Mouse (Mus musculus) hindbrain, embryonic 13.5 days (tissue): ENCODE results near the gene Focad. TPM values are rescaled to one million over a fixed set of nuclear protein-coding genes. Genes with fewer than 3 reads are reported as not detected.

Experiments used
- ATAC-seq: fragments of 200-750 bp; cut with Nextera tagmentation; 2 replicates; pipeline ENCODE4 v1.8.0; 2017; ENCODE audit warnings: moderate TSS enrichment; ENCODE audit not compliant: low FRiP score
- H3K27ac ChIP-seq: fragments of 300-500 bp; sonication (generic); 2 replicates; pipeline ENCODE4 v1.5.1; 2015; ENCODE audit warnings: inconsistent platforms, mild to moderate bottlenecking, moderate library complexity
- H3K27me3 ChIP-seq: fragments of 300-500 bp; sonication (generic); 2 replicates; pipeline ENCODE4 v1.6.1; 2015; ENCODE audit warnings: mild to moderate bottlenecking, inconsistent platforms
- H3K36me3 ChIP-seq: fragments of 300-500 bp; sonication (generic); 2 replicates; pipeline ENCODE4 v1.6.1; 2015; ENCODE audit warnings: mild to moderate bottlenecking, inconsistent platforms
- H3K4me1 ChIP-seq: fragments of 300-500 bp; sonication (generic); replicated peaks from 2 replicates; pipeline ENCODE4 v1.6.1; 2015; ENCODE audit warnings: inconsistent platforms
- H3K4me2 ChIP-seq: fragments of 300-500 bp; sonication (generic); 2 replicates; pipeline ENCODE4 v1.6.1; 2015; ENCODE audit warnings: inconsistent platforms, mild to moderate bottlenecking, moderate library complexity
- H3K4me3 ChIP-seq: fragments of 300-500 bp; sonication (generic); 2 replicates; pipeline ENCODE4 v1.5.1; 2015; ENCODE audit warnings: mild to moderate bottlenecking, inconsistent platforms
- H3K9ac ChIP-seq: fragments of 300-500 bp; sonication (generic); 2 replicates; pipeline ENCODE4 v1.6.1; 2015; ENCODE audit warnings: mild to moderate bottlenecking, inconsistent platforms
- H3K9me3 ChIP-seq: fragments of 300-500 bp; sonication (generic); 2 replicates; pipeline ENCODE4 v1.6.1; 2016; ENCODE audit warnings: inconsistent platforms
- WGBS: fragments of 180-500 bp; shearing (Covaris S2); methylation state at CpG from one replicate; pipeline ENCODE4 v1.1.7; 2015; 5-methylcytosine and 5-hydroxymethylcytosine counted together
- polyA plus RNA-seq: library from polyadenylated mRNA; unstranded; fragments of >200 nt; fragmentation: Nextera tagmentation; extraction: Ambion mirVana; gene quantifications from 2 replicates; pipeline ENCODE4 v1.2.1, GENCODE M21; 2015

Focad gene
- polyA plus RNA-seq, 1 experiment from 2014 or later: 11.2 TPM

DNA sequence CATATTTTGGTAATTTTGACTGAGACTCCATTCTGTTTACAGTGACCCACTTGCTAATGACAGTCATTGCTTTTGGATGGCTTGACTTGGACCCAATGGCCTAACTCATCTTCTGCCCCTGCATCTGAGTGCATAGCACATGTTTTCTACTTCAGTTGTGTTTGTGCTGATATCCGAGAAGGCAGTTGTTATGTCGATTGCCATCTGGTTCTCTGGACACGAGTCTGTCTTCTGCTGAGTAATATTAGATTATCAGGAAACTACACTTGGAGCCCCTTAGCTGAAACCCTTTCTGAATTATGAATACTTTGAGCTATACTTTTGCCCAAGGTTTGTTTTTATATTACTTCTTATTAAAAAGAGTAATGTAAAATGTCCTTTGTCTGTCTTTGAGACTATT is 22.9 kb downstream of the Focad start:
- H3K4me1 ChIP-seq: no peaks in the 10 kb centered on the region
- H3K27me3 ChIP-seq: no peaks in the 10 kb centered on the region
- WGBS: 84% methylated on average over 3 of the region's 3 CpGs
- no peak for ATAC-seq
- H3K27ac ChIP-seq: no peak overlapping the region
- no peaks in the 10 kb centered on the region for H3K9me3 ChIP-seq
- H3K9ac ChIP-seq: no peak overlapping the region
- no peak overlapping the region for H3K4me3 ChIP-seq
- no peaks in the 10 kb centered on the region for H3K36me3 ChIP-seq
- no peak overlapping the region for H3K4me2 ChIP-seq

DNA sequence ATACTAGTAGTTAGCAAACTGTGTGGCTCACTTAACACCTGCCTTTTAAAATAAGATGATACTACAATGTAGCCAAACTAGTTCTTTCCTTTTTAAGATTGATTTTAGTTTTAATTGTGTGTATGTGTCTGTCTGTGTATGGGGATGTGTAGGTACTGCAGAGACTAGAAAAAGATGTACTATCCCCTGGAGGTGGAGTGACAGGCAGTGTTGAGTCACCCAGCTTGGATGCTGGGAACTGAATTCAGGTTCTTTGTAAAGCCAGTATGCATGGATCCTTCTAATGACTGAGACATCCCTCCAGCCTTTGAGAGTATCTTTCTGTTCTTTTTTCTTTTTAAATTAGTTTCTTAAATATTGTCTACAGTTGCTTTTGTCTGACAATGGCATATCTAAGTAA is 23.5 kb downstream of the Focad start:
- Histone ChIP-seq H3K27ac (no peak overlapping the region), H3K9me3 (no peaks in the 10 kb centered on the region), H3K4me3 (no peak overlapping the region), H3K36me3 (no peaks in the 10 kb centered on the region), H3K9ac (no peak overlapping the region), H3K27me3 (no peaks in the 10 kb centered on the region), H3K4me2 (no peak overlapping the region), H3K4me1 (no peaks in the 10 kb centered on the region)
- no peak for ATAC-seq

DNA sequence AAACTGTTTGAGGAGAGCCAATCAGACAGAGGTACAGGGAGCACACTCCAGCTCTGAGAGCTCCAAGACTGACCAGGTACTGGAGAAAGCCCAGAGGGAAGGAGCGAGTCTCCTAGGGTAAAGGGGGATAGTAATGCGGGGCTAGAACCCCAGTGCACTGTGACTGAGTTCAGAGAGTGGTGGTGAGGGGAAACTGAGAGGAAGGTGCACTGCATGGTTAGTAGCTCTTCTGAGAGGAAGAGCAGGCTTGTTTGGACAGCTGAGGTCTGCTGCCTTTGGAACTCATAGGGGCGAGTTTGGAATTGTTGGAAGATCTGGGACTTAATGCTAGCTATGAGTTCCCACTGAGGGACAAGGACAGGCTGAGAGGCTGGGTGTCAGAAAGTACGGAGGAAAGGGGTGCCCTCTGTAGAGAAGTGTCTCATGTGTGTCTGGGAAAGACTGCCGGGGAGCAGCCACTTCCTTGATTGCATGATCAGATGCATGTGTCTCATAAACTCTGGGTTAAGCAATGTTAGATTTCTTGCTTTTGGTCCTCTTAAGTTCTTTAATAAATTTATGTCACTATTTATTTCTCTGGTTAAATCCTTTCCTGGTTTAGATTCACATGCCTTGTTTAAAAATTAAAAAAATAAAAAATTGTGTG is 24.4 kb downstream of the Focad start:
- Histone ChIP-seq H3K4me2 (no peak overlapping the region), H3K4me3 (no peak overlapping the region), H3K27me3 (no peaks in the 10 kb centered on the region), H3K9ac (no peak overlapping the region), H3K4me1 (no peaks in the 10 kb centered on the region), H3K9me3 (no peaks in the 10 kb centered on the region), H3K27ac (no peak overlapping the region), H3K36me3 (no peaks in the 10 kb centered on the region)
- ATAC-seq: no peak
- WGBS: 82% methylated on average over 5 of the region's 5 CpGs

DNA sequence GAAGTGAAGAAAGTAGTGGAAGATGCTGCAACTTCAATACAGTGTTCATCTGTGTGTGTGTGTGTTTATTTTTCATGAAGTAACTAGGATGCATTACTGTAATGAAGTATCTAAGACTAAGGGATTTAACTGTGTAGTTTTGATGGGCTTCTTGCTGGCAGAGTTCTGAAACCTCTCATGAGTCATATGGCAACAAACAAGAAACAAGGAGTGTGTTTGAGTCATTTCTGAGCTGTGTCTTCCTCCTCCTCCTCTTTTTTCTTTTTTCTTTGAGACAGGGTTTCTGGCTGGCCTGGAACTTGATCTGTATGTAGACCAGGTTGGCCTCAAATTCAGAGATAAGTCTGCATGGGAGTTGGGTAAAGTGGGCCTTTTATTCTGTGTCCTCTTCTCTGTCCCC is 25.7 kb downstream of the Focad start:
- ATAC-seq: no peak
- no peaks in the 10 kb centered on the region for H3K9me3 ChIP-seq

DNA sequence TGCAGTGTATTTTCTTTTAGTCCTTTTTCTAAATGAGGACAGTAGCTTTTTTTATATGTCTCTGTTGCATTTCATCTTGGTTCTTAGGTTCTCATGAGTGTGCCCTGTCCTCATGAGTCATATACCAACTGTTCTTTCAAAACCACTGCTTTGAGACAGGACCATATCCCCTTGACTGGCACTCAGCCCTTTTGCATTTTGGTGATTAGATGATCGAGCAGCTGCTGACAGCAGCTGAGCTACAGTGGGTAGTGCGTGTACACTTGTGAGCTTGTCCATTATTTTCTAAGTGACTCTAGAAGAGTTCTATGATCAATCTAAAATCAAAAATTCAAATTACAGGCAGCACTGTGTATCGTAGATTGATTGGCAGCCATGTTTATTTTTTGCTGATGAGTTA is 28.0 kb downstream of the Focad start:
- Histone ChIP-seq H3K4me1 (no peaks in the 10 kb centered on the region; the same call in 1 of the 2 replicates), H3K4me3 (no peak overlapping the region), H3K9me3 (no peaks in the 10 kb centered on the region), H3K27ac (no peak overlapping the region), H3K4me2 (no peak overlapping the region), H3K36me3 (no peaks in the 10 kb centered on the region), H3K27me3 (no peaks in the 10 kb centered on the region), H3K9ac (no peak overlapping the region)
- 90% methylated on average over 3 of the region's 3 CpGs for WGBS
- ATAC-seq: no peak

More for the DNA sequence above, 25.7 kb downstream of the Focad start:
- H3K4me1 ChIP-seq: no peaks in the 10 kb centered on the region; the same call in 1 of the 2 replicates
- H3K9ac ChIP-seq: no peak overlapping the region
- H3K4me3 ChIP-seq: no peak overlapping the region
- H3K4me2 ChIP-seq: no peak overlapping the region
- H3K27ac ChIP-seq: no peak overlapping the region
- H3K27me3 ChIP-seq: no peaks in the 10 kb centered on the region
- no peaks in the 10 kb centered on the region for H3K36me3 ChIP-seq

DNA sequence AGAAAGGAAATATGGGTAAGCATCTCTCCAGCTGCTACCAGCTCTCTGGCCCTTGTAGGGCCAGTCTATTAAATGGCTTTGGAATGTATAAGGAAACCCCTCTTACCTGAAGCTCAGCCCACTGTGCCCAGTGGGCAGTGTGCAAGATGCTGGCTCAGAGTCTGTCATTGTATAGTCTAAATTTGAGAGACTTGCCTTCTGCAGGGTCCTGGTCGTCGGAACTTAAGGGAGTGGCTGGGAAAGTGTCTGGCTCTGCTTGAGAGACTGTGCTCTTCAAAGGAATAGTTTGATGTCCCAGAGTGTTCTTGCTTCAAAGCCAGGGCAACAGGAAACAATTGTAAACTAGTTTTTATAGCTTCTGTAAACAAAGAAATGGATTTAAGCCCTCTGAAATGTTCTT is 41.5 kb downstream of the Focad start:
- no peaks in the 10 kb centered on the region for H3K9me3 ChIP-seq
- no peak for ATAC-seq
- no peaks in the 10 kb centered on the region for H3K27me3 ChIP-seq
- WGBS: 47% methylated on average over 2 of the region's 2 CpGs
- H3K9ac ChIP-seq: no peak overlapping the region
- H3K4me1 ChIP-seq: peaks cover 8% of the 10 kb centered on the region
- H3K4me2 ChIP-seq: no peak overlapping the region
- H3K27ac ChIP-seq: peak overlapping the region; percentile 60
- no peak overlapping the region for H3K4me3 ChIP-seq
- H3K36me3 ChIP-seq: no peaks in the 10 kb centered on the region

DNA sequence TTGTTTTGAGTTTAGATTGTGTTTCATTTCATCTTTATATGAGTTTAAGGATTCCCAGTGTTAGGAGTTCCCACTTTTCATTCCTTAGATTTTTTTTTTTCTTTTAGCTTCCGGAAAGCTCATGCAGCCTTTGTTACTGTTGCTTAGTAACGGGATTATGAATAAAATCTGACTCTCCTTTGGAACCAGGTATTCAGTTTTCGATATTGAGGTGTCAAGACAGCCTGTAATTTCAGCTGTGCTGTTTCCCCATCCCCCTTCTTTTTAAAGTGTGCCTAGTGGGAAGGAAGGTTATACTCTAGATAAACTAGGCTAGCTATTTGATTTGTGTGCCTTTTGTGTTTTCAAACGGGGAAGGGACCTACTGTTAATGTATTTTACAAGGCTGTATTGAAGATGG is 42.1 kb downstream of the Focad start:
- ATAC-seq: no peak
- Histone ChIP-seq H3K9ac (no peak overlapping the region), H3K27me3 (no peaks in the 10 kb centered on the region), H3K4me2 (no peak overlapping the region), H3K4me1 (peaks cover 8% of the 10 kb centered on the region), H3K36me3 (no peaks in the 10 kb centered on the region), H3K4me3 (no peak overlapping the region), H3K9me3 (no peaks in the 10 kb centered on the region), H3K27ac (no peak overlapping the region)
- WGBS: 48% methylated on average over 4 of the region's 4 CpGs

DNA sequence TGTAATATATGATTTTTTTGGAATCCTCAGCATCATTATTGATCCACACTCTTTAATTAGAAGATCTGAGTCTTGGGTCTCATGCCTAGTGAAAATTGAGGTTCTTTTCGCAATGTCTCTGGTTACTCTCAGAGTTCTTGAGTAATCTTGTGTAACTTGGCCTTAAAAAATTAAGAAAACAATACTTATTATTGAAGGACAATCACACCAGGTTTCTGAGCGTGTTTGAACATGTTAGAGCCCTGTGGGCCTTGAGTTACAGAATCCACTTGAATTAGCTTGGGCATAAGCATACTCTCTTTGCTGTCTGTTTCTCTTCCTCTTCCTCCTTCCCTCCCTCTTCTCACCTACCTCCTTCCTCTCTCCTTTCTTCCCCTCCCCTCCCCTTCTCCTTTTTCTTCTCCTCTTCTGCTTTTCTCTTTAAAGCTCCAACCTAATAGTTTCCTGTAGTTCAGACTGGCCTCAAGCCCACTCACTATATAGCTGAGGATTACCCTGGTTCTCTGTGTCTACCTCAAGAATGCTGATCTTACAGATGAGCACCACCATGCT is 44.0 kb downstream of the Focad start:
- Histone ChIP-seq H3K4me2 (no peak overlapping the region), H3K27ac (no peak overlapping the region), H3K27me3 (no peaks in the 10 kb centered on the region), H3K9ac (no peak overlapping the region), H3K4me3 (no peak overlapping the region), H3K4me1 (peaks cover 8% of the 10 kb centered on the region), H3K36me3 (no peaks in the 10 kb centered on the region), H3K9me3 (no peaks in the 10 kb centered on the region)
- WGBS: 96% methylated on average over 2 of the region's 2 CpGs
- no peak for ATAC-seq

DNA sequence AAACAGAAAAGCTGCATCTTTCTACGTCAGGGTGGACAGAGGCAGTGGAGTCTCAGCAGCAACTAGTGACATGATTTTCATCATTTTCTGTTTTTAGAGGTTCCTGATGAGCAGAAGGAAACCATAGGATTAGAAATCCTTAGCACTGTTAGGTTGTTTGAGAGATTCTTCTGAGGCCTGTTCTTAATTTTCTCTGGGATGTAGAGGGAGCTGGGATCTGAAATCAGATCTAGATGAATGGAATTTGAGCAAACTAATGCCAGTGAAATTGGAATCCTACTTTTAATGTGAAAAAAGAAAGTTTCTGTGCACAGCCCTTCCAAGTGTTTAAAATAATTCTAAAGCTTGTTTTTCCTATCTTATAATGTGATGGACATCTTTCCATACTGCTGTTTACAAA is 55.0 kb downstream of the Focad start:
- Histone ChIP-seq H3K9me3 (no peaks in the 10 kb centered on the region), H3K4me3 (no peak overlapping the region), H3K4me2 (no peak overlapping the region), H3K4me1 (no peaks in the 10 kb centered on the region), H3K27ac (no peak overlapping the region), H3K9ac (no peak overlapping the region), H3K27me3 (no peaks in the 10 kb centered on the region), H3K36me3 (no peaks in the 10 kb centered on the region)
- no peak for ATAC-seq
- WGBS: 81% methylated on average over 1 of the region's 1 CpGs

DNA sequence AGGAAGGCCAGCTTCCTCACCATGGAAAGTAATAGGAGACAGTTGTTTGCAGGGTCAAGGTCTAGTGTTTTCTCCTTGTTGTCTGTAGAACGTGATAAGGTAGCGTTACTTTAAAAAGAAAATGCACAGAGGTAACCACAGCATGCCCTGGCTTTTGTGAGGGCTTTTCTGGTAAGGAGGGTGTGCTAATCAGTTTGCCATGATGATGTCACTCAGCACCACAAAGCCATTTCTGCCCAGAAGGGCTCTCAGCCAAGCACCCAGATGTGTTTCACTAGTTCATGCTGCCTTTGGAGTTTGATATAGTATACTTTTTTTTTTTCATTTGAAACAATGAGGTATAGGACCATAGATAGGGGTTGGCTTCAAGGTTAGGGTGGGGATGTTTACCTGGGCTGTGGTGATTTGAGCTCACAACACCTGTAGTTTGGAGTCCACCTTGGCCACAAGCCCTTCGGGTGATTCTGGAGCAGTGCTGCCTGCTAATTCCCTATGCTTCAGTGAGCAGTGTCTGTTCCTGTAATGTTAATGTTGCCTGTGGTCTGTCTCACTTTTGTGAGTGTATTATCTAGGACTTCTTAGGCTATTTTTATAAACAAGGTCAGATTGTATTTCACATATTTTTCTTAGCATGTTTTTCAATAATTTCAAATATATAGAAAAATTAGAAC is 61.2 kb downstream of the Focad start:
- 77% methylated on average over 3 of the region's 3 CpGs for WGBS
- H3K4me1 ChIP-seq: peaks cover 13% of the 10 kb centered on the region
- H3K9me3 ChIP-seq: no peaks in the 10 kb centered on the region
- no peaks in the 10 kb centered on the region for H3K36me3 ChIP-seq
- H3K27ac ChIP-seq: no peak overlapping the region
- H3K4me2 ChIP-seq: no peak overlapping the region
- H3K9ac ChIP-seq: no peak overlapping the region
- H3K27me3 ChIP-seq: no peaks in the 10 kb centered on the region
- H3K4me3 ChIP-seq: no peak overlapping the region
- ATAC-seq: no peak

DNA sequence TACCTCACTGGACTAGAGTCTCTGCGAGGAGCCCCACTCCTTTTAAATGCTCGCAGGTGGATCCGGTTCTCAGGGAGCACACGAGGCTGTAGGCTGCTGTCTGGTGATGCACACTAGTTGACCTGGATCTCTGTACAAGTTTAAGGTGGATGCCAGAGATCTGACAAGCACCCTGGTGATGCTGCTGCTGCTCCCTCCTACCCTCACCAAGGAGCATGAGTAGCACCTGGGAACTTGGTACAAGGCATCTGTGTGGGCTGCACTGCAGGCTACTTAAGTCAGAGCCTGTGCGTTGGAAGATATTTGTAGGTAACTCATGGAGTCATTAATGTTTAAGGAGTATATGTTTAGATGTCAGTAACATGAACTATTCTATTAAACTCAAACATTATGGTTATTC is 62.5 kb downstream of the Focad start:
- peaks cover 13% of the 10 kb centered on the region for H3K4me1 ChIP-seq
- no peak overlapping the region for H3K27ac ChIP-seq
- peak; percentile 44; the same call in 1 of the 2 replicates for ATAC-seq
- no peak overlapping the region for H3K9ac ChIP-seq
- H3K27me3 ChIP-seq: no peaks in the 10 kb centered on the region
- 78% methylated on average over 5 of the region's 5 CpGs for WGBS
- no peak overlapping the region for H3K4me2 ChIP-seq
- H3K4me3 ChIP-seq: no peak overlapping the region
- no peaks in the 10 kb centered on the region for H3K36me3 ChIP-seq
- H3K9me3 ChIP-seq: no peaks in the 10 kb centered on the region

DNA sequence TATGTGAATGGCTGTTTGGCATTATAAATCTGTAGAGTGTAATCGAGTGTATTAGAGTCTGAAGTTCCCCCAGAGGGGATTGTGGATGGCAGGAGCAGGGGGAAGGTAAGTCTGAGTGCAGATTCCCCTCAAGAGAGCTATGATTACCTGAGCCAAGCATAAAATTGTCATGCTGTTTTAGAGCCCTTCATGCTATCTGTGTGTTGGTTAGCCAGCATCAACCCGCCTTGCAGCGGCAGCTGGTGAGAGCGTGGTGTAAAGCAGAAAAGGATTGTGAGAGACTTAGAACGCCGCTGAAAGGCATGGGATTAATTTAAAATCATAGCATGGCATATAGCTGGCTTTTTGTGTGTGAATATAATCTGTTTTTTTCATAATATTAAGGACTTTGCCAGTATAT is 63.2 kb downstream of the Focad start:
- 68% methylated on average over 6 of the region's 6 CpGs for WGBS
- peak overlapping the region; percentile 10; the same call in 1 of the 2 replicates for H3K27ac ChIP-seq

DNA sequence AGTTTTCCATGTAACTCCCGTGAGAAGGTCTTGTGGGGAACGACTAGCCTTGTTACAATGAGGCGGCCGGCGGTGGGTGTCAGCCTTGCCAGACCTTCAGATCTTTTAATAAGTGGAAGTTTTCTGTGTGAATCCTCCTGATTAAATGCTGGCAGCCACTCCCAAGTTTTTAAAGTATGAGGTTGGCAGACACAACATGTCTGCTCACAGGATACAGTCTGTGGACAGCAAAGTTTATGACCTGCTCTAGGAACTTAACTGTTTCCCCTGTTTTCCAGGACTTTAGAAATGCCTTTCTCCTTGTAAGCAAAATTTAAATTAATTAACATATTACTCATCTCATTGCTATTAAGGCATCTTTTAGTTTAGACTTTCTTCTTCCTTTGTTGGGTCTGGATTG is 64.8 kb downstream of the Focad start:
- H3K27me3 ChIP-seq: no peaks in the 10 kb centered on the region
- no peak overlapping the region for H3K9ac ChIP-seq
- H3K4me2 ChIP-seq: no peak overlapping the region
- H3K9me3 ChIP-seq: no peaks in the 10 kb centered on the region
- H3K4me3 ChIP-seq: no peak overlapping the region
- peaks cover 26% of the 10 kb centered on the region for H3K4me1 ChIP-seq
- ATAC-seq: no peak
- H3K27ac ChIP-seq: no peak overlapping the region
- H3K36me3 ChIP-seq: no peaks in the 10 kb centered on the region
- WGBS: 90% methylated on average over 5 of the region's 5 CpGs

More for the DNA sequence above, 63.2 kb downstream of the Focad start:
- H3K4me1 ChIP-seq: peaks cover 15% of the 10 kb centered on the region
- H3K9me3 ChIP-seq: no peaks in the 10 kb centered on the region
- H3K9ac ChIP-seq: no peak overlapping the region
- H3K27me3 ChIP-seq: no peaks in the 10 kb centered on the region
- H3K4me3 ChIP-seq: no peak overlapping the region
- ATAC-seq: peak; percentile 47; the same call in 1 of the 2 replicates
- H3K36me3 ChIP-seq: no peaks in the 10 kb centered on the region
- no peak overlapping the region for H3K4me2 ChIP-seq
